Mouse (Mus musculus): Measurements from ENCODE around the gene Mettl26. TPM values are rescaled to one million over a fixed set of nuclear protein-coding genes. Genes with fewer than 3 reads are reported as not detected.

Mettl26 gene
- polyA plus RNA-seq, 1 experiment = 17.0 TPM

- TF ChIP-seq CTCF (IDR thresholded peaks at IDR 0.05; ENCODE audit: low read depth, low read length) (no peak), POLR2A (IDR thresholded peaks at IDR 0.05; ENCODE audit: borderline replicate concordance, low read depth, low read length) (no peak)
- Histone ChIP-seq H3K4me1 (ENCODE audit: control insufficient read depth, insufficient read depth, low read length) (peaks cover 18% of the 10 kb centered on the region), H3K27ac (ENCODE audit: insufficient read depth, low read depth, low read length) (no peak overlapping the region), H3K4me3 (ENCODE audit: insufficient read depth, low read length) (peak overlapping the region; percentile 92)
Measured at GRCm38 (mm10) chr17:25830806-25831431, 44.0 kb upstream of the Mettl26 start.

GRCm38 (mm10) chr17:25831451-25832281 lies 43.2 kb upstream of the Mettl26 start:
- Histone ChIP-seq H3K4me1 (ENCODE audit: control insufficient read depth, insufficient read depth, low read length) (peaks cover 18% of the 10 kb centered on the region), H3K27ac (ENCODE audit: insufficient read depth, low read depth, low read length) (peak overlapping the region; percentile 81), H3K4me3 (ENCODE audit: insufficient read depth, low read length) (peak overlapping the region; percentile 92)
- TF ChIP-seq CTCF (IDR thresholded peaks at IDR 0.05; ENCODE audit: low read depth, low read length) (no peak), POLR2A (IDR thresholded peaks at IDR 0.05; ENCODE audit: borderline replicate concordance, low read depth, low read length) (no peak)

GRCm38 (mm10) chr17:25832436-25833290 lies 42.2 kb upstream of the Mettl26 start:
- Histone ChIP-seq H3K4me3 (ENCODE audit: insufficient read depth, low read length) (peak overlapping the region; percentile 92), H3K4me1 (ENCODE audit: control insufficient read depth, insufficient read depth, low read length) (peaks cover 18% of the 10 kb centered on the region), H3K27ac (ENCODE audit: insufficient read depth, low read depth, low read length) (peak overlapping the region; percentile 99)
- TF ChIP-seq CTCF (IDR thresholded peaks at IDR 0.05; ENCODE audit: low read depth, low read length) (no peak), POLR2A (IDR thresholded peaks at IDR 0.05; ENCODE audit: borderline replicate concordance, low read depth, low read length) (no peak; the same call in 1 of the 2 replicates)

- TF ChIP-seq CTCF (IDR thresholded peaks at IDR 0.05; ENCODE audit: low read depth, low read length) (no peak), POLR2A (IDR thresholded peaks at IDR 0.05; ENCODE audit: borderline replicate concordance, low read depth, low read length) (no peak)
- peak within 1 kb of the TSS; percentile 92 for H3K4me3 ChIP-seq (ENCODE audit: insufficient read depth, low read length)
- peak within 1 kb of the TSS; percentile 99 for H3K27ac ChIP-seq (ENCODE audit: insufficient read depth, low read depth, low read length)
- peaks cover 16% of the 10 kb centered on the region for H3K4me1 ChIP-seq (ENCODE audit: control insufficient read depth, insufficient read depth, low read length)
Measured at GRCm38 (mm10) chr17:25833291-25833663, 41.6 kb upstream of the Mettl26 start, which contains the start of gene Stub1. Gene Stub1 (minus strand): TSS chr17:25833404.

GRCm38 (mm10) chr17:25833961-25834594 lies 40.8 kb upstream of the Mettl26 start:
- no peak for TF ChIP-seq POLR2A (IDR thresholded peaks at IDR 0.05; ENCODE audit: borderline replicate concordance, low read depth, low read length)
- TF ChIP-seq CTCF (IDR thresholded peaks at IDR 0.05; ENCODE audit: low read depth, low read length) = no peak
- H3K4me1 ChIP-seq (ENCODE audit: control insufficient read depth, insufficient read depth, low read length) = peaks cover 14% of the 10 kb centered on the region
- H3K4me3 ChIP-seq (ENCODE audit: insufficient read depth, low read length) = peak overlapping the region; percentile 92
- H3K27ac ChIP-seq (ENCODE audit: insufficient read depth, low read depth, low read length) = peak overlapping the region; percentile 99

- Histone ChIP-seq H3K27ac (ENCODE audit: insufficient read depth, low read depth, low read length) (no peak overlapping the region), H3K4me1 (ENCODE audit: control insufficient read depth, insufficient read depth, low read length) (peaks cover 14% of the 10 kb centered on the region), H3K4me3 (ENCODE audit: insufficient read depth, low read length) (peak overlapping the region; percentile 92; the same call in 1 of the 2 replicates)
- TF ChIP-seq POLR2A (IDR thresholded peaks at IDR 0.05; ENCODE audit: borderline replicate concordance, low read depth, low read length) (no peak), CTCF (IDR thresholded peaks at IDR 0.05; ENCODE audit: low read depth, low read length) (no peak)
Measured at GRCm38 (mm10) chr17:25834595-25835222, 40.2 kb upstream of the Mettl26 start.

- Histone ChIP-seq H3K4me3 (ENCODE audit: insufficient read depth, low read length) (no peak overlapping the region), H3K27ac (ENCODE audit: insufficient read depth, low read depth, low read length) (no peak overlapping the region), H3K4me1 (ENCODE audit: control insufficient read depth, insufficient read depth, low read length) (peaks cover 10% of the 10 kb centered on the region)
- no peak for TF ChIP-seq POLR2A (IDR thresholded peaks at IDR 0.05; ENCODE audit: borderline replicate concordance, low read depth, low read length)
- TF ChIP-seq CTCF (IDR thresholded peaks at IDR 0.05; ENCODE audit: low read depth, low read length) = no peak
Measured at GRCm38 (mm10) chr17:25835301-25835700, 39.6 kb upstream of the Mettl26 start.

- Histone ChIP-seq H3K27ac (ENCODE audit: insufficient read depth, low read depth, low read length) (no peak overlapping the region), H3K4me3 (ENCODE audit: insufficient read depth, low read length) (no peak overlapping the region), H3K4me1 (ENCODE audit: control insufficient read depth, insufficient read depth, low read length) (peaks cover 10% of the 10 kb centered on the region)
- TF ChIP-seq POLR2A (IDR thresholded peaks at IDR 0.05; ENCODE audit: borderline replicate concordance, low read depth, low read length) (no peak), CTCF (IDR thresholded peaks at IDR 0.05; ENCODE audit: low read depth, low read length) (no peak)
Measured at GRCm38 (mm10) chr17:25835816-25836215, 39.1 kb upstream of the Mettl26 start.
